ENCODE assay signal across 9 mouse cellular contexts in genomic region chr7:31115182-31115581, GRCm38 (mm10). TPM values are rescaled to one million over a fixed set of nuclear protein-coding genes. Genes with fewer than 3 reads are reported as not detected.
A peak's percentile ranks its signal among the peaks of the same experiment; 100 is the strongest.
DNase-seq lines count a peak whose midpoint lies in the region; ATAC-seq and TF ChIP-seq lines count a peak whose summit lies in the region.
"Had no signal": no experiment of that assay in that cellular context is flagged by ENCODE, and none has a peak within 500 bp of the region (broad histone marks: within the 10 kb centered on the region; RNA-seq: fewer than 3 reads in every experiment).

Gene Hpn (minus strand): TSS chr7:31115290.

- H3K4me3 ChIP-seq in erythroblast, embryonic 14.5 days (replicated peaks) = peak within 1 kb of the TSS; percentile 47
- peak within 1 kb of the TSS; percentile 53 to 54; a peak in 3 of 4 replicates for H3K4me3 ChIP-seq in ES-E14 (ENCODE audit: insufficient read depth in 1 of 2, low read depth in 1 of 2, low read length in 2 of 2, poor library complexity in 1 of 2, severe bottlenecking in 1 of 2)
- peak within 1 kb of the TSS; percentile 38 for H3K4me3 ChIP-seq in intestine, postnatal 0 days (ENCODE audit: low read depth, low read length)
- peak within 1 kb of the TSS; percentile 39 to 46 for H3K4me3 ChIP-seq in liver, embryonic 14.5 days (ENCODE audit: insufficient read depth in 1 of 2, low read depth in 2 of 2, low read length in 2 of 2)

- no peak for DNase-seq in ES-E14 (ENCODE audit: low read depth, low spot score)
- DNase-seq in liver, embryonic 14.5 days (ENCODE audit: low read depth in 3 of 3, low spot score in 3 of 3) = peak in 1 of 3 experiments; percentile 16
- DNase-seq in frontal cortex, postnatal 14 days (ENCODE audit: low spot score in 2 of 2) = no peak
- DNase-seq in left cerebral cortex, adult 11 months (ENCODE audit: low spot score) = no peak
- no peak for DNase-seq in natural killer cell, adult 2 months (ENCODE audit: low spot score in 2 of 2)

- peak within 1 kb of the TSS; percentile 71 for H3K4me2 ChIP-seq in intestine, postnatal 0 days (replicated peaks; ENCODE audit: low read depth)
- peak within 1 kb of the TSS; percentile 47 for H3K4me2 ChIP-seq in liver, embryonic 14.5 days (ENCODE audit: low read depth)

- H3K9me3 ChIP-seq in erythroblast, embryonic 14.5 days (ENCODE audit: control insufficient read depth, low read length) = no peaks in the 10 kb centered on the region
- H3K9me3 ChIP-seq in ES-E14 (ENCODE audit: control insufficient read depth, insufficient read depth, low read depth, low read length) = no peaks in the 10 kb centered on the region
- no peaks in the 10 kb centered on the region for H3K9me3 ChIP-seq in intestine, postnatal 0 days (ENCODE audit: control insufficient read depth)
- no peaks in the 10 kb centered on the region for H3K9me3 ChIP-seq in liver, embryonic 14.5 days (ENCODE audit: control insufficient read depth, low read length)

- no peaks in the 10 kb centered on the region for H3K4me1 ChIP-seq in erythroblast, embryonic 14.5 days (ENCODE audit: control insufficient read depth)
- H3K4me1 ChIP-seq in ES-E14 (ENCODE audit: control insufficient read depth in 2 of 2, insufficient read depth in 2 of 2, low read length in 2 of 2, poor library complexity in 1 of 2) = peaks cover 0 to 16% of the 10 kb centered on the region in 2 experiments; a peak in 2 of 4 replicates
- 0 out of 2 replicates have a peak, but pooled peaks cover 7% of the 10 kb centered on the region for H3K4me1 ChIP-seq in intestine, postnatal 0 days (replicated peaks; ENCODE audit: control insufficient read depth, insufficient read depth, low read length)
- peaks cover 0 to 18% of the 10 kb centered on the region in 2 experiments; a peak in 2 of 4 replicates for H3K4me1 ChIP-seq in liver, embryonic 14.5 days (replicated peaks; ENCODE audit: control insufficient read depth in 2 of 2, insufficient read depth in 2 of 2, low read length in 1 of 2)

- in situ Hi-C loops in ES-E14 (cut with MboI; ENCODE audit: low sequenced_read_pairs in 2 of 2, unreplicated experiment in 2 of 2) = no loop called here

- 17% methylated on average over 13 of the region's 15 CpGs for WGBS in intestine, postnatal 0 days
- WGBS in liver, embryonic 14.5 days (ENCODE audit: insufficient replicate concordance) = 15% methylated on average over 13 of the region's 15 CpGs

- no peaks in the 10 kb centered on the region; the same call in 1 of the 2 replicates for H3K36me3 ChIP-seq in erythroblast, embryonic 14.5 days (ENCODE audit: control insufficient read depth)
- H3K36me3 ChIP-seq in ES-E14 (ENCODE audit: control insufficient read depth, insufficient read depth, low read length, poor library complexity, severe bottlenecking) = no peaks in the 10 kb centered on the region
- no peaks in the 10 kb centered on the region for H3K36me3 ChIP-seq in intestine, postnatal 0 days (ENCODE audit: control insufficient read depth, insufficient read depth)
- no peaks in the 10 kb centered on the region for H3K36me3 ChIP-seq in liver, embryonic 14.5 days (replicated peaks; ENCODE audit: control insufficient read depth, insufficient read depth, low read depth)

- no peak for ATAC-seq in erythroblast, adult 5-6 weeks (replicated peaks; ENCODE audit: low FRiP score, poor library complexity, severe bottlenecking)
- ATAC-seq in intestine, postnatal 0 days = peak; percentile 81
- peak; percentile 74 for ATAC-seq in liver, embryonic 14.5 days (ENCODE audit: insufficient read depth)

- no peak for TF ChIP-seq CTCF in intestine, postnatal 0 days (IDR thresholded peaks at IDR 0.05; ENCODE audit: low read depth)
- TF ChIP-seq CTCF in liver, embryonic 14.5 days (IDR thresholded peaks at IDR 0.05; ENCODE audit: low read depth) = no peak

- no peak for TF ChIP-seq EP300 in liver, embryonic 14.5 days (IDR thresholded peaks at IDR 0.05; ENCODE audit: low read depth)

- no peak within 1 kb of the TSS for H3K27ac ChIP-seq in ES-E14 (ENCODE audit: insufficient read depth, low read depth, low read length, poor library complexity, severe bottlenecking)
- H3K27ac ChIP-seq in intestine, postnatal 0 days (ENCODE audit: low read depth, low read length) = peak within 1 kb of the TSS; percentile 28; the same call in 1 of the 2 replicates
- peak within 1 kb of the TSS; percentile 50; the same call in 1 of the 2 replicates for H3K27ac ChIP-seq in liver, embryonic 14.5 days

- H3K27me3 ChIP-seq in erythroblast, embryonic 14.5 days (ENCODE audit: control insufficient read depth) = no peaks in the 10 kb centered on the region
- H3K27me3 ChIP-seq in intestine, postnatal 0 days (replicated peaks; ENCODE audit: control insufficient read depth, insufficient read depth, low read length) = no peaks in the 10 kb centered on the region
- H3K27me3 ChIP-seq in liver, embryonic 14.5 days (ENCODE audit: control insufficient read depth, insufficient read depth, low read length) = no peaks in the 10 kb centered on the region

- peak within 1 kb of the TSS; percentile 49; the same call in 1 of the 2 replicates for H3K9ac ChIP-seq in ES-E14 (ENCODE audit: insufficient read depth, low read depth, low read length, poor library complexity, severe bottlenecking)
- peak within 1 kb of the TSS; percentile 46 for H3K9ac ChIP-seq in intestine, postnatal 0 days (ENCODE audit: low read depth, low read length)
- H3K9ac ChIP-seq in liver, embryonic 14.5 days (replicated peaks) = no peak within 1 kb of the TSS

TF ChIP-seq in ES-E14, 5 proteins besides CTCF, POLR2A, EP300 and RAD21:
- TF ChIP-seq HCFC1 (IDR thresholded peaks at IDR 0.05; ENCODE audit: borderline replicate concordance, insufficient read depth, low read length) = no peak
- no peak for TF ChIP-seq CHD2 (IDR thresholded peaks at IDR 0.05; ENCODE audit: low read depth, low read length)
- TF ChIP-seq ZNF384 (IDR thresholded peaks at IDR 0.05; ENCODE audit: low read depth, low read length) = no peak
- no peak for TF ChIP-seq MAFK (IDR thresholded peaks at IDR 0.05; ENCODE audit: insufficient read depth, low read depth, low read length)
- TF ChIP-seq ZC3H11A (IDR thresholded peaks at IDR 0.05; ENCODE audit: borderline replicate concordance, low read depth, low read length) = no peak

RNA-seq across cellular contexts. Expression of gene Hpn, which starts in this region (rescaled TPM):
- 0.07 and 0.15 TPM in 2 replicates for polyA plus RNA-seq in erythroblast, embryonic 14.5 days (2012)
- total RNA-seq in erythroblast, adult 5-6 weeks (2015; ENCODE audit: low replicate concordance) = 4.0 and 10.0 TPM in 2 replicates
- 0.77 and 6.7 TPM in 2 replicates for total RNA-seq in erythroblast, adult 5-6 weeks (2017; ENCODE audit: low replicate concordance)
- 14.5 and 28.2 TPM in 2 replicates for total RNA-seq in ES-E14 (2012; rRNA removed)
- polyA plus RNA-seq in intestine, postnatal 0 days (2015; fragmentation: Nextera tagmentation; extraction: Ambion mirVana) = 21.2 and 28.3 TPM in 2 replicates
- polyA plus RNA-seq in liver, embryonic 14.5 days (2012; rRNA removed) = 44.7 and 48.0 TPM in 2 replicates
- polyA plus RNA-seq in liver, embryonic 14.5 days (2014; fragmentation: Nextera tagmentation; extraction: Ambion mirVana) = 43.3 and 44.8 TPM in 2 replicates
- polyA plus RNA-seq: C2C12 had no signal

Comparison
In these comparisons a context has a peak if more than half of its experiments do, and no peak if none do; other contexts are left out.
1. RNA of gene Hpn (polyA plus RNA-seq): 43.3 to 48.0 TPM in liver, embryonic 14.5 days and 21.2 to 28.3 TPM in intestine, postnatal 0 days; 0.07 to 0.15 TPM in erythroblast, embryonic 14.5 days; every median in the first group is over 10 times any median in the second.
2. Peak in every context shown above with its lines, with median percentiles within 50 percentile points of each other: H3K4me3 ChIP-seq.